Mouse (Mus musculus): Measurements from ENCODE around the gene Mllt11. TPM values are rescaled to one million over a fixed set of nuclear protein-coding genes. Genes with fewer than 3 reads are reported as not detected.
A peak's percentile ranks its signal among the peaks of the same experiment; 100 is the strongest.

The Mllt11 gene
- total RNA-seq, 2 experiments from 2014 or later, result 39.8 to 44.8 TPM

DNA sequence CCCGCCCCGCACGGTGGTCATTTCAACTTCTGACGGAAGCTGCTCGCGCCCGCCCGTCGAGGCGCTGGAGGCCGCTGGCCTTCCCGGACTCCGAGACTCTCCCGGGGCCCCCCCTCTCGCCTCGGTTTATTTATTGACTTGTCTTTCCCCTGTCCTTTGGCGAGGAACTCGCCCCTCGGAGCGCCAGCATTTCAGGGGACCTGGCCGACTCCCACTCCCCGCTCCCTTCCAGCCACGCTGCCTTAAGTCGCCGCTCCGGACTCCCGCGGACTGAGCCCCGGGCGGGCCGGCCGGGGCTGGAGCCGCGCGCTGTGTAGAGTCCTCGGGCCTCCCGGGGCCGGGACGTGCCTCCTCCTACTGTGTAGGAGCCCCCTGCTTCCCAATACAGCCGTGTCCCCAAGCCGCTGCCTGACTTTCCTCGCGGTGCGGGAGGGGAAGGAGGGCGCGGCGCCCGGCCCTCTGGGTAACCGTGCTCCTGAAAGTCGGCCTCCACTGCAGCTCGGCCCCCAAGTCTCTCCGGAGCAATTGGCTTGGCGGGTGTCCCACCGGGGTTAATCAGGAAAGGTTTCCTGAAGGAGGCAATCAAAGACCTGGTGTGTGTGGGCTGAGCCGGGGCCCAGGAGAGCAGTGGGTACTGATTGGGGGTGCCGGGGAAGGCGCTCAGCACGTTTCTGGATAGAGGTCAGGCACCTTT lies 58.6 kb downstream of the Mllt11 start:
- peak; percentile 56 for DNase-seq

- DNase-seq, result peak; percentile 30
Measured at GRCm38 (mm10) chr3:95172526-95173255, 59.3 kb downstream of the Mllt11 start.

DNA sequence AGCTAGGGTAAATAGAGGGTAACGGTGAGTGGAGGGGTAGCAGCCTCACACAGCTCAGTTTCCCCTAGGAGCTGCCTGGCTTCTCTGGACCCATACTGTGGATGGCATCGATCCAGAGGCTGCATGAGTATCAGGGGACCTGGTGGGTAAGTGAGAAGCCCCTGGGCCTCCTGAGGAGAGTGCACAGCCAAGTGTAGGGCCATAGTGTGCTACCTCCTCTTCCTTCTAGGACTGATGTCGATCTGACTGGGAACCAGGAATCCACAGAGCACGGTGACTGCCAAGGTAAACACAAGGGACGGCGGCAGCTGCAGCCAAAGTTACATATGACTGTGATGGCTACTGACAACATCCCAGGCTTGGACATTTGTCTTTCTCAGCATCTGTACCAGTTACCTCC lies 60.9 kb downstream of the Mllt11 start:
- no peak for DNase-seq

- DNase-seq, result no peak
Measured at GRCm38 (mm10) chr3:95169996-95170395, 62.0 kb downstream of the Mllt11 start.

Other genes with a start within 250 kb of the Mllt11 start
- gene Zfp687, start 216.7 kb downstream of the Mllt11 start, total RNA-seq (2021), result 10 to 100 TPM; 20.2 to 22.6 TPM
- 100 to 1,000 TPM; 167 to 176 TPM for gene Psmd4, start 189.6 kb downstream of the Mllt11 start, total RNA-seq (2021)
- gene Pip5k1a, start 125.2 kb downstream of the Mllt11 start, total RNA-seq (2021), result 10 to 100 TPM; 20.1 to 22.8 TPM
- gene Vps72, start 121.1 kb downstream of the Mllt11 start, total RNA-seq (2021), result 10 to 100 TPM; 41.0 to 49.1 TPM
- 100 to 1,000 TPM; 423 to 469 TPM for gene Tmod4, start 107.7 kb downstream of the Mllt11 start, total RNA-seq (2021)
- gene Scnm1, start 98.2 kb downstream of the Mllt11 start, total RNA-seq (2021), result 10 to 100 TPM; 35.5 to 40.8 TPM
- gene Lysmd1, start 98.1 kb downstream of the Mllt11 start, total RNA-seq (2021), result 1 to 10 TPM; 6.0 to 6.7 TPM
- gene Tnfaip8l2, start 89.8 kb downstream of the Mllt11 start, total RNA-seq (2021), result 1 to 10 TPM; 1.8 to 2.3 TPM
- 100 to 1,000 TPM; 103 to 123 TPM for gene Sema6c, start 71.7 kb downstream of the Mllt11 start, total RNA-seq (2021)
- 10 to 100 TPM in 1 of 2 experiments, 1 to 10 TPM in 1; 9.4 to 12.4 TPM for gene Gabpb2, start 14.3 kb downstream of the Mllt11 start, total RNA-seq (2021)
- 10 to 100 TPM; 26.2 to 35.0 TPM for gene Cdc42se1, start 3.4 kb downstream of the Mllt11 start, total RNA-seq (2021)
- under 1 TPM in 1 of 2 experiments, not detected in 1; 0.20 TPM for gene Gm128, start 9.4 kb upstream of the Mllt11 start, total RNA-seq (2021)
- gene Bnipl, start 19.0 kb upstream of the Mllt11 start, total RNA-seq (2021), result not detected
- 10 to 100 TPM; 19.8 to 21.7 TPM for gene Mindy1, start 49.2 kb upstream of the Mllt11 start, total RNA-seq (2021)
- 10 to 100 TPM; 38.1 to 46.8 TPM for gene Prune1, start 49.9 kb upstream of the Mllt11 start, total RNA-seq (2021)
- gene Anxa9, start 75.0 kb upstream of the Mllt11 start, total RNA-seq (2021), result under 1 TPM; 0.27 to 0.63 TPM
- 10 to 100 TPM; 42.6 to 51.9 TPM for gene Cers2, start 82.6 kb upstream of the Mllt11 start, total RNA-seq (2021)
- gene Setdb1, start 125.0 kb upstream of the Mllt11 start, total RNA-seq (2021), result 10 to 100 TPM; 12.6 to 17.2 TPM
- not detected for gene 4930558C23Rik, start 170.7 kb upstream of the Mllt11 start, total RNA-seq (2021)
- 10 to 100 TPM; 43.7 to 55.6 TPM for gene Arnt, start 202.2 kb upstream of the Mllt11 start, total RNA-seq (2021)